Mouse (Mus musculus): ENCODE measurements at regions not wholly inside any gene's neighbourhood (a gene's known extent, or its start where the extent isn't known, plus 50 kb on each side); places are given as distances from the start of the nearest gene placed in this dataset.

DNA sequence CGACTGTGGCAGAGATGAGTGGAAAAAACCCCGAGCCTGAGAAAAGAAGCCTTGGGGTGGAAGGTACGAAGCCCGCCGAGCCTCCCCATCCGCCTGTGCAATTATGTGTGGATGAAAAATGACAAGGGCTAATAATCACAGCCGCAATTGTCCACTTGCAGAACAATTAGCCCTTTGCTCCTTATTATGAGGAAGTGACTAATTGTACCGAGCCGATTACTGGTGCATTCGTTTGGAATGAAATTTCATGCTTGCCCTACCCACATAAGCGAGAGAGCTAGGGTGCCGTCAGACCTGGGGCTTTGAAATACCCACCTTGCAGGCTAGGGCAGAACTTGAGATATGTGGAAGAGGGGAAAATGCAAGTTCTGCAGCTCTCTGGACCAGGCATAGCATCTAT is 245.9 kb downstream of the Rngtt start:
- TF ChIP-seq POLR2A (IDR thresholded peaks at IDR 0.05; ENCODE audit: low read depth, low read length), result no peak
- TF ChIP-seq CTCF (IDR thresholded peaks at IDR 0.05; ENCODE audit: extremely low read depth, insufficient read depth, insufficient read length, insufficient replicate concordance), result no peak

Data from spleen, adult 2 months (tissue).